Mouse (Mus musculus): ENCODE results near the gene Tmem108. TPM values are rescaled to one million over a fixed set of nuclear protein-coding genes. Genes with fewer than 3 reads are reported as not detected.
A peak's percentile ranks its signal among the peaks of the same experiment; 100 is the strongest.
"Not testable (repeated sequence)": the region's sequence is repeated elsewhere in the genome, so short reads cannot be mapped to it uniquely, and the experiment has no call there.

The Tmem108 gene
- total RNA-seq, 2 experiments from 2014 or later, result 4.1 to 5.9 TPM

- no peak for DNase-seq
Observed at GRCm38 (mm10) chr9:103681741-103682330, 79.8 kb downstream of the Tmem108 start.

GRCm38 (mm10) chr9:103679234-103679633 is 82.4 kb downstream of the Tmem108 start:
- no peak for DNase-seq

- no peak for DNase-seq
Observed at GRCm38 (mm10) chr9:103678531-103679060, 83.0 kb downstream of the Tmem108 start.

- no peak for DNase-seq
Observed at GRCm38 (mm10) chr9:103677811-103678210, 83.8 kb downstream of the Tmem108 start.

DNA sequence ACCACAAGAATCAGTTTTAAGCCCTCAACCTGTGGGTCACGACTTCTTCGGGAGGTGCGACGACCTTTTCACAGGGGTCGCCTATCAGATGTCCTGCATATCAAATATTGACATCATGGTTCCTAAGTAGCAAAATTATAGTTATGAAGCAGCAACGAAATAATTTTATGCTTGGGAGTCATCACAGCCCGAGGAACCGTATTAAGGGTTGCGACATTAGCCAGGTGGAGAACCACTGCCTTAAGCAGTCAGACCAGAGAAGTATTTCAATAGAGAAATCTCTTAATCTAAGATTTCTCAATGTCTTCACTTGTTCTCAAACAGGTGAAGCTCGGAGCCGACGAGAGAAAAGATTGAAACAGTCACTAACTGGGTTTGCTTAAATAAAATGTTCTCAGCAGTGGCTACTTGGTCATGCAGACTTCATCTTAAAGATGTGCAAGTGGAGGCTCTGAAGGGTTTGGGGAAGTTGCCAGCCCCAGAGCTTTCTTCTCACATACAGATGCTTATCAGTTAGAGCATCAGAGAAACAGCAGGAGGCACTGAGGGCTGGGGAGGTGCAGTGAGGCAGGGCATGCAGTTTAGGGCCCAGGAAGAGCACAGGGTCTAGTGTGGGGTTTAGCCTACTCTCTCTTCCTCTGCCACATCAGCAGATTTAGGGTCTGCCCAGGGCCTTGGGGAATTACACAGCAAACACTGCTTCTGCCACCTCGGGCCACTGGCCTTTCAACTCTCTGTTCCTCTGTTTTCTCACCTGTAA is 85.7 kb downstream of the Tmem108 start:
- DNase-seq, result no peak

GRCm38 (mm10) chr9:103672881-103673280 is 88.8 kb downstream of the Tmem108 start:
- DNase-seq, result no peak

DNA sequence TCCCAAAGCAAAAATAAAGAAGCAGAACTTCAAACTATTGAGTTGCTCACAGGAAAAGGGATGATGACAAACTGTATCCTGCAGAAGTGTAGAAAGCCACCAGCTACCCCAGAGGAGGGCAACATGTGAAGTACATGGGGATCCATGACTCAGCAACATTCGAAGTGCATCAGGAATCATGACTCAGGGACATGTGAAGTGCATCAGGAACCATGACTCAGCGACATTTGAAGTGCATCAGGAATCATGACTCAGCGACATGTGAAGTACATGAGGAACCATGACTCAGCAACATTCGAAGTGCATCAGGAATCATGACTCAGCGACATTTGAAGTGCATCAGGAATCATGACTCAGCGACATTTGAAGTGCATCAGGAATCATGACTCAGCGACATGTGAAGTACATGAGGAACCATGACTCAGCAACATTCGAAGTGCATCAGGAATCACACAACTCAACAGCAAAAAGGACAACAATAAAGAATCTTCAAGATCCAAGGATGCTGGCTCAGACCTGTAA is 91.0 kb downstream of the Tmem108 start:
- not testable (repeated sequence) for DNase-seq

DNA sequence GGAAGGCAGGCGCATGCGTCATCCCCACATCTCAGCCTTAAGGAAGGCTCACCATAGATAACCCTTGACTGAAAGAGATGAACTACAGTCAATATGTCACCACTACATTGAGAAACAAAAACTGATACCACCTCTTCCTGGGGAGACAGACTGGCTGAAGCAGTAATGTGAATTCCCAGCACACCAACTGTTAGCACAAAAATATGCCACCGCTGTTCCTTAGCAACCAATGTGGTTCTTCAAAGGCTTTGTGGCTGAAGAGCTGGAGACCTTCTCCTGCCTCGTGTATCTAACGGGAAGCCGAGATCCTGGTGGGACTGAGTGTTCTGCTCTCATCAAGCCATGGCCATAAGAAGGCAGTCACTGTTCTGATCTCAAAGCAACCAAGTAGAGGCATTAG is 92.8 kb downstream of the Tmem108 start:
- DNase-seq, result no peak

- DNase-seq, result no peak
Observed at GRCm38 (mm10) chr9:103665817-103666216, 95.8 kb downstream of the Tmem108 start.

DNA sequence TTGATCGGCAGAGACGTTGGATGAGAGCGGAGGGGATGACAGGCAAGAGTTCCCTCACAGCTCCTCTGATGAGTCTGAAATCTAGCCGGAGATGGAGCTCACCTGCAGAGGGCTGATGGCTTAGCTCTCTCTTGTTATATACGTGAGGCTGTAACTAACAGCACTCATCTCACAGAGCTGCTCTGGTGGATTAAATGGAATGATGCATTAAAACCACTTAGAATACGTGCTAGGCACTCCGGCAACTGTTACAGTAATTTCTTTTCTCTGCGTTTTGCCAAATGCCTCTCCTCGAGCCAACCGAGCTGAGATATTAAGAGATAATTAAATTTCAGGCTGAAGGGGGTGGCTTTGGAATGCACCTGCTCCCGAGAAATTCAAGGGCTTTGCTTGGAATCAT is 97.5 kb downstream of the Tmem108 start:
- no peak for DNase-seq

DNA sequence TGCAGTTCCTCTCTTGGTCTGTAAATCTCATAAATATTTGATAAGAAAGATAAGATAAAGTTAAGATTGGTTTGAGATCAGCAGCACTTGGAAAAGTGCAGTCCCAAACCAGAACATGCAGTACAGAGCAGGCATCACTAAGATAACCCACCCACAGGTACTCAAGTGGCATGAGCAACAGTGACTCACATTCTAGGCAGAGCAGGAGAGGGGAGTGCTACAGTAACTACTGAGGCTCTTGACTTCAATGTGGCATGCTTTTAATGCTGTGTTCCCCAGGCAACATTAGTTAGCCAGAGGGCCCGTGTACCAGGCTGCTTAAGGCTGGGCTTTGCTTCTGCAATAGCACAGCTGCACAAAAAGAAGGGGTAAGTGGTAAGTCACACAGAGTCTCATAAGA is 99.8 kb downstream of the Tmem108 start:
- DNase-seq, result no peak

GRCm38 (mm10) chr9:103657981-103658380 is 103.7 kb downstream of the Tmem108 start:
- no peak for DNase-seq

DNA sequence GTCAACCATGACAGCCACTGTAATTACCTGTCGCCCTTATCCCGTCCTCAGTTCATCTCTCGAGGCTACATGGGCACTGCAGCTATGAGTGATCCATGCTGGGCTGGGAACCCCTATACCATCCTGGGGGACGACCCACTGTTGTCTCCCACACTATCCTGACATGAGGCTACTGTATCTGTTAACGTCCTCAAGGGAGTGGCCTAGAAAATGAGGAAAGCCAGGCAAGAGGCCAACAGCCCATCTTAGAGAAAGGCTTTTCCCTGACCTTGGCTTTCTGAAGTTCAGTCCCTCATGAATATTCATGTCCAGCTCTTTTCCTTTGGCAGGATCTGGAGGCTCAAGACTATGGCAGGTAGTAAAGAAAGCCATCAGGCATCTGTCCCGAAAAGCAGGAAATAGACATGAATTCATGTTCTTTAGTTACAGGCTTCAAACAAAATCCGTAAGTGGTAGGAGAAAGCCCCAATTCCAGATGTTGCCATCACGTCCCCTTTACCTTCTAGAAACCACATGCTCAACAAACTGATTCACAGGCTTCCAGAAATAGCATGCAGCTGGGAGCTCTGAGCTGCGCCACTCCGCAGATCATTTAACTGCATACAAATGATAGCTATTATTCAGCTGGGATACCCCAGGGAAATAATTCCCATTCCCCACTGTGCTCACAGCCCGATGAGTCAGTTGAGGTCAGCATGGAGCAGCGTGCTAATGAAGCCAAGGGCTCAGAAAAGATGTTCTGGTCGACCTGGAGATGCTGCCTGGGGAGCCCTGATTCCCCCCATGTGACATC is 104.3 kb downstream of the Tmem108 start:
- peak; percentile 31 for DNase-seq

- no peak for DNase-seq
Observed at GRCm38 (mm10) chr9:103653995-103654587, 107.5 kb downstream of the Tmem108 start.

DNA sequence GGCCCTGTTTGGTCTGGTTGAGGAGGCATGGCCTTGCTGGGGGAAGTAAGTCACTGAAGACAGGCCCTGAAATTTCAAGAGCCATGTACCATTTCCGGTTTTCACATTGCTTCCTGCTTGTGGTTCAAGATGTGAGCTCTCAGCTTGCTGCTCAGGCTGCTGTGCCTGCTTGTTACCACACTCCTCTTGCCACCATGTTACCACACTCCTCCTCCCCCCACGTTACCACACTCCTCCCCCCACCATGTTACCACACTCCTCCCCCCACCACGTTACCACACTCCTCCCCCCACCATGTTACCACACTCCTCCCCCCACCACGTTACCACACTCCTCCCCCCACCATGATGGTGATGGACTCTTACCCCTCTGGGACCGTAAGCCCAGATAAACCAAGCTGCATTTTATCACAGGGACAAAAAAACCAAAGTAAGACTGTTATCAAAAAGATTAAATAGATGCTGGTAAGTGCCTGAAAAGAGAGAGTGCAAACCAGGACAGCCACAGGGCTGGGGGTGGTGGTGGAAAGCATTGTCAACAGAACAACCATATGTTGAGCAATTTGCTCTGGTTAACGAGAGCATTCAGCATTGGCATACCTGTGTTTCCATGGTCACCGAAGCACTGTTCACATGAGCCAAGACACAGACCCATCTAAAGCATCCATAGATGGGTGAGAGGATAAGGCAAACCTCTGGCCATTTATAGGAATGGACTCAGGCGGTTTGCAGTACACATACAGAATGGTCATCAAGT is 109.3 kb downstream of the Tmem108 start:
- no peak for DNase-seq

- DNase-seq, result no peak
Observed at GRCm38 (mm10) chr9:103646605-103647004, 115.0 kb downstream of the Tmem108 start.

DNA sequence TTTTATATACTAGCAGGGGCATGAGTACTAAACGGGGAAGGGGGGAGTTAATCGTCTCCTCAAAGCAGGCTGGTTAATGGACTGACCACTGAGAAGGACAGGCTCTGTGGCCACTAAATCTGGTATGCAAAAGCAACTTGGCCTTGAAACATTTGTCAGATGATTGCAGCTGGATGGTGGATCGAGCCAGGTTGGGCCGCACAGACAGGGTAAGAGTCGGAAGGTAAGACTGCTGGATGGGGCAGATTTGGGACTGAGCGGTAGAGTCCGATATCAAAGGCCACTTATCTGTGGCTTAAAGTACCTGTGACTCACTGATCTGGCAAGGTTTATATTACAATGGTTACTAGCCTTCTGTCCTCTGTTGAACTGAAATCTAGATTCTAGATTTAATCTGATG is 115.9 kb downstream of the Tmem108 start:
- DNase-seq, result no peak

GRCm38 (mm10) chr9:103642300-103642699 is 119.3 kb downstream of the Tmem108 start:
- no peak for DNase-seq

DNA sequence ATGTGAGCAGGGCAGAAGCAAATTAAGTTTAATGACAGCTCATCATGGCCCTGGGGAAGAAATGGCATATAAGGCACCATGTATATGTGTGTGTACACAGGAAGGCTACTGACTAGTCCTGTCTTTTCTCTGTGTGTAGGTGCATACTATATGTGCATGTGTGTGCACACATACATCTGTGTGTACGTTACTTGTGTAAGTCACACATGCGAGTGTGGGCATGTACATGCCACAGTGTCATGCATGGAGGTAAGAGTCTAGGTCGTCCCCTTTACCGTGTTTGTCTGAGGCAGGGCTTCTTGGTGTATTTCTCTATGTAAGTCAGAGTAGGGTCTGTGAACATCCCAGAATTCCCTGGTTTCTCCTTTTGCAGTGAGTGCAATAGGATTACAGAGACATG is 120.3 kb downstream of the Tmem108 start:
- DNase-seq, result no peak

GRCm38 (mm10) chr9:103639413-103639812 is 122.2 kb downstream of the Tmem108 start:
- DNase-seq, result no peak

DNA sequence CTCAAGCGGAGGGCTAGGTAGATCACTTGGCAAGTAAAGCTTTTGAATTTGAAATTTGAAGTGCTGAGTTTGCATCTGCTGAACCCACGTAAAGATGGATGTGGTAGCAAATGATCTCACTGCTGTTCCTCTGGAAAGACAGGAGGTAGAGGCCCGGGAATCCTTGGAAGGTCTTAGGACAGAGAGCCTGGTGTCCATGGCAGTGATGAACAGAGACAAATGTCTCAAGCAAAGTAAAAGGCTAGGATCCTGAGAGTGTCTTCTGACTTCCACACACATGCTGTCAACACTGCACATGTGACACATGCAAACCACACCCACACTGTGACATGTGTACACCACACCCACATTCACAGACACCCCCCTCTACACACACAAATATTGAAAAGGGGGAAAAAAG is 124.2 kb downstream of the Tmem108 start:
- DNase-seq, result no peak

GRCm38 (mm10) chr9:103636847-103637246 is 124.8 kb downstream of the Tmem108 start:
- DNase-seq, result no peak
